Mouse (Mus musculus) kidney, postnatal 25 days (tissue): ENCODE data around the gene Clec2i.
"Not testable (repeated sequence)": the region's sequence is repeated elsewhere in the genome, so short reads cannot be mapped to it uniquely, and the experiment has no call there.

ENCODE experiments used
- DNase-seq, 2 experiments: peaks; one replicate each; pipeline ENCODE4 v3.0.0; 2021; ENCODE audit warnings: mixed read lengths in 2 of 2

Gene Clec2i

DNA sequence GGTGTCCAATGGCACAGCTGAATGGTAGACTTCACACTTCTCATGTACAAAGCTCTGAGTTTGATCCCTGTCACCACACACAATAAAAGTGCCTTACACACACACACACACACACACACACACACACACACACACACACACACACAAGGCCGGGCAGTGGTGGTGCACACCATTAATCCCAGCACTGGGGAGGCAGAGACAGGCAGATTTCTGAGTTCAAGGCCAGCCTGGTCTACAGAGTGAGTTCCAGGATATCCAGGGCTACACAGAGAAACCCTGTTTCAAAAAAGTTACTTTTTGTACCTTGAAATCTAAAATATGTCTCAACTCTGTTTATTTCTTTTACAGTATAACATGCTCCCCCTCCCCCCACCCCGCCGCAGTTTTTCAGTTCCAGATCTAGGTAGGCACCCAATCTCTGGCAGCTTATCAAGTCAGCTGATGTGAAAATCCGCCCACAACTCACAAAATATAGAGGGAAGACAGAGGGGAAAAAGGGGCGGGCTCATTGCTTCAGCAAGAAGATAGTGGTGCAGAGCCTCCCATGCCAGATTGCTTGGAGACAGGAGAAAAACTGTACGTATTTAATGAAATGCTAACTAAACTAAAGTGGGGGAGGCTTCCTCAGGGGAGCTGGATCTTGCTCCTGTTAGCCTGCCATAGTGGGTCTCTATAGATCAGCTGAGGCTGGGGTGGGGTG, at the start of gene Clec2i:
Clec2i (plus strand) TSS at position 498 of the 700 bp plus-strand sequence.
- DNase-seq: not testable (repeated sequence)

DNA sequence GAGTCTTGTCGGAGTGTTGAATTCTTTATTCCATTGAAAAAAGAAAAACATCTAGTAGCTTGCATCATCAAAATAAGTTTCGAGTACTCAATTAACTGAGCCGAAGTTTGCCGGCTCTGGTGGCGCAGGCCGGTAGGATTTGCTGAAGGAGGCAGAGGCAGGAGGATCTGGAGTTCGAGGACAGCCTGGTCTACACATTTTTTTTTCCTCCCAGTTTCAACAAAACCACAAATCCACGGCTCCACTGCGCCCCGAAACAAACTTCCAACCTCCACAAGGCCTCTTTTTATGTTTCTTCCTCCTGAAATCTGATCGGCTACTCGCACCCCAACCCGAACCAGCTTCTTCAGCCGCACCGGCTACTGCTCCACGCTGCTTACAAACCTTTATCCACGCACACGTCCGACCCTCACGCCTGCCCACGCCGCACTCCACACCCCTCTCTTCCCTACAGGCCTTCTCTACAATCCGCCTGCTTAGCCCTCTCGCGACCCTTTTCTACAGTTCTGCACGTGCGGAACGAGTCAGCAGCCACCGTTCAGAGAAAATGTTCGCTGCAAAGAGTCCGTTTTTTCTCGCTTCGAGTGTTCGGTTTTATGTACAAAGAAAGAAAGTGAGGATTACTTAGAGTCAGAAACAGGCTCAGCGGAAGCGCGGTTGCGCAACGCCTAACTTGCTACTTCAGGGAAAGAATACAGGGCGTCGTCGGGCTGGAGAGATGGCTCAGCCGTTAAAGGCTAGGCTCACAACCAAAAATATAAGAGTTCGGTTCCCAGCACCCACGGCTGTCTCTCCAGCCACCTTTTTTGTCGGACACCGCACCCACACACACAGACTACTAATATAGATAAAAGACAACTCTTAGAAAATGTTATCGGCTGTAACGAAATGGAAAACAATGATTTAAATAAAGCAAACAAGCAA, 48.8 kb upstream of the Clec2i start:
- DNase-seq: peak; percentile 86 to 90

DNA sequence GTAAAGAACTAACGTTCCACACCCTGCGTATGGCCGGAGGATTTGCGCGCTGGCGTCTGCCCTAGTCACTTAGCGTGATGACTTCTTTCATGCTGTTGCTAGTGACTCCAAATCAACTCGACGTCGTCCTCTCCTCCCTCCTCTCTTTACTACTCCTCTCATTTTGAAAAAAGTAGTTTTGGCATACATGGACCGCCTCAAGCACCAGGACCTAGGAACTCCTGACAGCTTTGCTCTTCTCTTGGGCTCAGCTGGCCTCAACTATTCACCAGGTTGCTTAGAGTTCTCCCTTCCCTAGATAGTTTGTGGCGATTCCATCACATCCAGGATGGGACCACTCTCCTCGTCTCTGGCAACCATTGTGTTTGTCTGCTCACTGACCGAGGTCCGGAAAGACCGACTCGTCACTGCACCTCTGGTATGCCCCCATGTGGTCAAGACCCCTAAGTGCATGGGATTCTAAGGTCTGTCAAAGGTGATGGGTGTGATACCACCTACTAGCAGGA, 48.1 kb upstream of the Clec2i start:
- peak; percentile 90 to 92 for DNase-seq

DNA sequence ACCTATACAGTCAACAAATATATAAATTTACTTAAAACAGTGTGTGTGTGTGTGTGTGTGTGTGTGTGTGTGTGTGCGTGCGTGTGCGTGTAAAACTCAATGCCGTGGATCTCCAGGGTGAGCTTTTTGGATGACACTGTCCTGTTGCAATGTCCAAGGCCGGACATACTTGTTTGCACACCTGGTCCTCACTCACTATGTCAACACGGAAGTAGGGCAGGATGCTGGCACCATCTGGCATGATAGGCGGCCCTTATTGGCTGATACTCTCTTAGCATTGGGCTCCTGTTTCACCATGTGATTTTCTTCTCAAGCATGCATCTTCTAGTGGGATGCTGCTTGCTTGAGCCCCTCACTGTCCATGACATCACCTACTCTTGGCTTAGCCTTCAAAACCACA, 47.5 kb upstream of the Clec2i start:
- no peak for DNase-seq

DNA sequence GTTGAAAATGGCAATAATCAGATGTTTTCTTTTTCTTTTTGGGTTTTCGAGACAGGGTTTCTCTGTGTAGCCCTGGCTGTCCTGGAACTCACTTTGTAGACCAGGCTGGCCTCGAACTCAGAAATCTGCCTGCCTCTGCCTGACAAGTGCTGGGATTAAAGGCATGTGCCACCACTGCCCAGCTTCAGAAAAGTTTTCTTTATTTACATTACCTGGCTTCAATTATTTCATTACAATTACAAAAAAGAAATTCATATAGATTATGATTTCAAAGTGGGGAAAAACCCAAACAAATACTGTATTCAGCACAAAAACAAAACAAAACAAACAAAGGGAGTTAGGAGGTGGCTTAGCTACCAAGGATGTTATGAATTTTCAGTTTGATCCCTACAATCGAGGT, 46.7 kb upstream of the Clec2i start:
- DNase-seq: not testable (repeated sequence)

DNA sequence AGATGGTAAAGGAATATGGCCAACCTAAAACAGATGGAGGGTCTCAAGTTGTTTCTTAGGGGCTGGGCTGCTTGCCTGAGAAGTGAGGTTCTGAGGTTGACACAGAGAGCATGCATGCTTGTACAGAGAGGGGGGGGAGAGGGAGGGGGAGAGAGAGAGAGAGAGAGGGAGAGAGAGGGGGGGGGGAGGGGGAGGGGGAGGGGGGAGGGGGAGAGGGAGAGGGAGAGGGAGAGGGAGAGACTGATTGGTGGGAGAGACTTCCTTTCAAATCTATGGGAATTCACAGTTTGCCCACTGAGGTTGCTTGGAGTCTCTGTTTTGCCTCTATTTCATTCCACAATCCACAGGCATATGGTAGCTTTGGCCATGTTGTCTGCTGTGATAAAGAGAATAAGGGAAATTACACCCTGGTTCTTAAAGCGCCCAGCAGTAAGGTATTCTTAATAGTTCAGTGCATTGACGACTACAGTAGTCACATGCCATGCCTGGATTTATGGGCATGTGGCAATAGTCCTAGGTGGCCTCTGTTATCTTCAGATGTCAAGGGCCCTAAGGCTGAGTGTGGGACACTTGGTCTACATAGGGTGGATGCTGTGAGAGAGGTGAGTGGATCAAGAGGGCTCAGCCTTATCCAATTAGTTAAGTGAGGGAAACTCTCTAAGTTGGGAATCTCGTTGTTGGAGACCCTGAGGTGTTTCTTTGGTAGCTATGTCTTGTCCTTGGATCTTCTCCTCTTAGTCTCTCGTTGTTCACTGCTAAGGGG, 45.9 kb upstream of the Clec2i start:
- no peak for DNase-seq

DNA sequence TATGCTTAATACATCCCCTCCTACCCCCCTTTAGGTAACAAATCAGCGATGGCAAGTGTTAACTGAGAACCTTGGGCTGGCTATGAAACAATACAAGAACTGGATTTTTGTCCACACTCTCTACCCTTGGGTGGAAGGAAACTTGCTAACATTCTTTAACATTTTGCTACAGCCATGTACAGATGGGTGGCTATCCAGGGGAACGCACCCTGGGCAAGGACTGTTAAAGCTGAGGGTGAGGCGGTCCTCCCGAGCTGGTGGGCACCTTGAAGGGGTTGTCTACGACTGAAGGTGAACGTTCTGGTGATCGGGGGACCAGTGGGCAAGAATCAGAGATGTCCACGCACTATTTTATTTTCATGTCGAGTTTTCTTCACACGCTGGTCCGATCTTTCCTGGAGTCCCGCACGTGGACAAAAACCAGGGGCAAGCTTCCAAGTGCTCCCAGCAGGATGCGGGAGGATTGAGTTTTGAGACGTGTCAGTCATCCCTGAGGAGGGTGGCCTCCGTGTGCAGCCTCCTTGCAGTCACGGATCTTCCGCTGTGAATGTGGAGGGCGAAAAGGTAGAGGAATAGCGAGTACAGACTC, 44.9 kb upstream of the Clec2i start:
- DNase-seq: no peak

DNA sequence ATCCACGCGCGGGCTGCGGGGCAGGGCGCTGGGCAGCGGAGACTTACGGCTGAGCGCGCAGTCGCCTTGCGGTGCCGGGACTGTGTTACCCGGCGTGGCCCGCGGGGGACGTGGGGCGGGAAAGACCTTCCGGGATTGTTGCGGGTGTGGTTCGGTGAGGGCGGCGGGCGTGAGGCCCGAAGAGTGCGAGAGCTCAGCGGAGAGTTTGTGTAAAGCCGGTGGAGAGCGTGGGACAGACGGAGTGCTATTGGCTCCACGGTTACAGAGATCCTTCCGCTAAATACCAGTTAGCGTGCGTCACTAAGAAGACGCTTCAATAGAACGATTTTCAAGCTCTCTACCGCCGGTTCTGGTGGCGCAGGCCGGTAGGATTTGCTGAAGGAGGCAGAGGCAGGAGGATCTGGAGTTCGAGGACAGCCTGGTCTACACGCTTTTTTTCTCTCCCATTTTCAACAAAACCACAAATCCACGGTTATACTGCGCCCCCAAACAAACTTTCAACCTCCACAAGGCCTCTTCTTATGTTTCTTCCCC, 44.4 kb upstream of the Clec2i start:
- DNase-seq: peak; percentile 88 to 93

DNA sequence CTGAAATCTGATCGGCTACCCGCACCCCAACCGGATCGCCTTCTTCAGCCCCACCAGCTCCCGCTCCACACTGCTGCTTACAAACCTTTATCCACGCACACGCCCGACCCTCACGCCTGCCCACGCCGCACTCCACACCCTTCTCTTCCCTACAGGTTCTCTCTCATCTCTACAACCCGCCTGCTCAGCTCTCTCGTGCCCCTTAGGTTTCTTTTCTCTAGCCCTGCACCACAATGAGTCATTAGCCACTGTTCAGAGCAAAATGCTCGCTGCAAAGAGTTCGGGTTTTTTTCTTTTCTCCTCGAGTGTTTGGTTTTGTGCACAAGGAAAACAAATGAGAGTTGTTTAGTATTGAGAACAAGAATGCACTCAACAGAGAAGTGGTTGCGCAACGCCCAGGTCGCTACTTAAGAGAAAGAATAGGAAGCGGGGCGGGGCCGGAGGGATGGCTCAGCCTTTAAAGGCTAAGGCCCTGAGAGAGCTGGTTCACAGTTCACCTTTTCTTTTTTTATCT, 43.9 kb upstream of the Clec2i start:
- DNase-seq: peak; percentile 88

DNA sequence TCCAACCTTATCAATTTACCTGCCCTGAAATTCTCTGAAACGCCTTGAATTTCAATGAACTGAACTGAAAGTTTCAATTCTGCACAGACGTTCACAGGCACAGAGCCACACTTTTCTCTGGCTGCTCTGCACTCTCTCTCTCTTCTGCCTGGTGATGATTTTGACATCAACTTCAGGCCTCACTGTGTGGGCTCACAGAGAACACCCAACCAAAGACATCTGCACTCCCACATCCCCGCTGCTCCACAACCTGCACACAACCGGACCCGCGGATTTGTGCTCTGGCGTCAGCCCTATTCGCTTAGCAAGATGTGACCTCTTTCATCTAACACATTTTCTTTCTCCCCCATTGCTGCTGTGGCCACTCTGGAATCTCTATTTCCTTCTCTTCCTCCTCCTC, 43.3 kb upstream of the Clec2i start:
- peak in 1 of 2 experiments; percentile 40 for DNase-seq

DNA sequence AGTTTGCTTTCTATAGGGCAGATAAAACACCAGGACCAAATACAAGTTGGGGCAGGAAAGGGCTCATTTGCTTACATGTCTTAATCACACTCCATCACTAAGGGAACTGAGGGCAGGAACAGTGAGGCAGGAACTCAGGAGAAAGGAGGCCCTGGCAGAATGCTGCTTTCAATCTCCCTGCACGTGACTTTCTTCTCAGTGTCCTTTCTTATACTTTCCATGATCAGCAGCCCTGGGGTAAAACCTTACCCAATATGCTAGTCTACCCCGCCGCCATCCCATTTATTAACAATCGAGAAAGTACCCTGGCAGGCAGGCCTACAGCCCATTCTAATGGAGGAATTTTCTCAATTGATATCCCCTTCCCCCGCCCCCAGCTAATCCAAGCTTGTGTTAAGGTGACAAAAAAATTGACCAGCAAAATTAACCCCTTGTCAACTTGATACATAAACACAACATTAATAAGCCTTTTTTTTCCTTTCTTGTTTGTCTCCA, 42.8 kb upstream of the Clec2i start:
- DNase-seq: no peak

DNA sequence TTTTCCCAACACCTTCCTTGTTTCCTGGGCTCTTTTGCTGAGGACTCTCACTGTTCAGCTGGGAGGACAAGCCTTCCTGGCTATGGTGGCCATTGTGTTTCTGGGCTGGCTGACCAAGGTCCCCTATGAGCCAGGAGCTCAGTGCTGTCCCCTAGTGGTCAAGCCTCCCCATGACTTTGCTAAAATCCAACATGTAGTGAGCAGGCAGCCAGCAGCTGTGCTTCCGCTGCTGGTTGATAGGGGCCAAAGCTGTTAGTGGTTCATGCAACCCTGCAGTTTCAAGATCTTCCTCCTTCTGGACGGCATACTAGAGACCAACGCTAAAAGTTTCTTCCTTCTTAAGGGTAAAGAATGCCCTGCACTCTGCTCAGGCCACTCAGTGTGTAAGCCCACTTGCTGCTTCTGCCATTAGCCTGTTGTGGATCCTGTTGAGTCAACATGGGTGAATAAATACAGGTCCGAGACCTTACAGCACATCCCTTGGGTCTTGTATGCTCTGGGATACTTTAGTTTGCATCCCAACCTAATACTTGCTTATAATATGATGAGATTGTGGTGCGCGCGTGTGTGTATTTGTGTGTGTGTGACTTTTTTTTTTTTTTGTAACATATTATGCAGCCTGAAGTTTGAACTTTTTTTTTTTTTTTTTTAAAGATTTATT, 41.9 kb upstream of the Clec2i start:
- peak; percentile 91 to 92 for DNase-seq

DNA sequence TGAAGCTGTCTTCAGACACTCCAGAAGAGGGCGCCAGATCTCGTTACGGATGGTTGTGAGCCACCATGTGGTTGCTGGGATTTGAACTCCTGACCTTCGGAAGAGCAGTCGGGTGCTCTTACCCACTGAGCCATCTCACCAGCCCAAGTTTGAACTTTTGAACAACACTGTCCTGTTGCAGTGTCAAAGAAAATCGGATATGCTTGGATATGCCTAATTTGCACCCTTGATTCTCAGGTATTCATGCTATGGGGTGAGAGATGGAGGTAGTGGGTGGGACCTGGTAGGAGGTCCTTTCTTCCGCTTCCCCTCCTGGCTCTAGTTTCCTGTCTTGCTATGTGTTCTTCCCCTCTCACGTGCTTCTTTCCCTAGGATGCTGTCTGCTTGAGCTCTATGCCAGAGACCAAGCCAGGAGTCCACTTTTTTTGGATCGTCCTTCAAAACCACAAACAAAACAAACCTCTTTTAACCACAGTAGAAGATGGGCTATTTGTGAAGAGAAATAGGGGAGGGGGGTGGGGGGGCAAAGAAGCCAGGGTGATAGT, 41.3 kb upstream of the Clec2i start:
- DNase-seq: no peak

DNA sequence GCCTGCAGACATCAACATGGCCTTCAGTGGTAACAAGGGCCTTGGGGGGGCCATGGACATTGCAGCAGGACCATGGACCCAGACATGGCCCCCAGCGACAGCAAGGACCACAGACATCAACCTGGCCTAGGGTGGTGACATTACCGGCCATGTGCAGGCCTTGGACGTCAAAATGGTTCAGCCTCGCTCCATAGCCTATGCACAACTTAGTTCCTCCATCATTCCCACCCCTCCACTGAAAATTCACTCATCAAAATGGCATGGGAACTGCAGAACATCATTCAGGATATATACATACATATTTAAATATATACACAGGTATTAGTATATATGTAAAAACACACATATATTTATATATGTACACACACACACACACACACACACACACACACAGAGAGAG, 40.0 kb upstream of the Clec2i start:
- DNase-seq: no peak

DNA sequence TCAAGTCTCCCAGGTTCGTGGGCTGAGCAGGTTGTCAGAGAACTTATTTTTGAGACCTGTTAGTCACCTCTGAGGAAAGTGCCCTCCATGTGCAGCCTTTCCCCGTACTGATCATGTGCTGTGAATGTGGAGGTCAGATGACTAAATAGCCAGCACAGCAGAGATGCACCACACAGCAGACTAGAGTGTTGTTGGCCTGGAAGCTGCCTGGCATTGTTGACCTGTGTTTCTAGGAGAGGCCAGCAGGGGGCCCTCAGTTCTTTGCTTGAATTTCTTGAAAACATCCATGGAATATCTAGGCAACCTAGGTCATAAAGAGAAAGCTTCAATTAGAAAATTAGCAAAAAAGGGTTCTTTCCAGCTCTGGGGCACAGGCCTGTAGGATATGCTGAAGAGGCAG, 37.5 kb upstream of the Clec2i start:
- peak; percentile 62 to 77 for DNase-seq

DNA sequence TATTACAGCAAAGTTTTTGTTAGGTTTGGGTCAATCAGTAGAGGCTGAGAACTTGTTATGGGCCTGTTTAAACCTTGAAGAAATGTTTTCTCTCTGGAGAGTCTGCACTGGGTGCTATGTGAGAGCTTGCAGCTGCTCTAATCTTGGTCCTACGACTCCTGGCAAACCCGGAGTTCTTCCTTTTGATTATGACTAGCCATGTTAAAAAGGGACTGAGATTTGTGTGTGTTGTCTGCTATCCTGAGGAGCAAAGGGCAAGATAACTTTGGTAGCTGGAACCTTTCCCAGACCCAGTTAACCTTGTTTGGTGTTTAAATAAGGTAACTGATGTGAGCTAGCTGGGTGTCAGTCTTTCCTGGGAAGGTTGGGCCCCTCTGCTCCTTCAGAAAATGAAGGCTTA, 36.7 kb upstream of the Clec2i start:
- peak in 1 of 2 experiments; percentile 55 for DNase-seq

DNA sequence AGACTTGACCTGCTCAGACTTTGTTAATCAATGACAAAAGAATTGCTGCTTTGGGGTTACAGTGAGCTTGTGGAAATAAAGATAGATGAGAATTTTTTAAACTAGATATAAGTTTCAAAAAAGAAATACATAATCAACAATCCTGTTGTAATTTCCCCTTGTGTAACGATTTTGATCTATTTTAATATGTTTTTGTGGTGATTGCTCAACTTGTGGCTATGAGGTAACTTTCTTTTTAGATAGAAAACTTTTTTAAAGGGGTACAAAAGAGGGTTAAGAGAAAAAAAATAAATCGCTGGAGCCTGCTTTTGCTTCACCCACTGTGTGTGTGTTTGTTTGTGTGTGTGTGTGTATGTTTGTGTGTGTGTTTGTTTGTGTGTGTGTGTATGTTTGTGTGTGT, 36.2 kb upstream of the Clec2i start:
- no peak for DNase-seq

DNA sequence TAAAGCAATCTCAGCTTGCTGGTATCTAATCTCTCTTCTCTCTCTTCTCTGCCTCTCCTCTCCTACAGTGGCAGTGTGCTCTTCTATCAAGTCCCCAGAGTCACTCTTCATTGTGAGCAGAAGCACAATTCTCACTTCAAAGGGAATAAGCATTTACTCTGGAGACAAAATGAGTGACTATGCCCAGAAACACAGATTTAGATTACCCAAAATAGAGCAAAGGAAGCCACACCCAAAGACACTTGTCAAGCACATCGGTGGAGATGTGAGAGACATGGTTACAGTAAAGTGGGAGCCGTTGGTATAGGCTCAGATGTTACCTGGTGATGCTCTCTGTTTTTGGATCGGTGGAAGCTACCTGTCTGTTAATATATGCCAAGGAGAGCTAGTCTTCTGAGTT, 34.6 kb upstream of the Clec2i start:
- no peak for DNase-seq

DNA sequence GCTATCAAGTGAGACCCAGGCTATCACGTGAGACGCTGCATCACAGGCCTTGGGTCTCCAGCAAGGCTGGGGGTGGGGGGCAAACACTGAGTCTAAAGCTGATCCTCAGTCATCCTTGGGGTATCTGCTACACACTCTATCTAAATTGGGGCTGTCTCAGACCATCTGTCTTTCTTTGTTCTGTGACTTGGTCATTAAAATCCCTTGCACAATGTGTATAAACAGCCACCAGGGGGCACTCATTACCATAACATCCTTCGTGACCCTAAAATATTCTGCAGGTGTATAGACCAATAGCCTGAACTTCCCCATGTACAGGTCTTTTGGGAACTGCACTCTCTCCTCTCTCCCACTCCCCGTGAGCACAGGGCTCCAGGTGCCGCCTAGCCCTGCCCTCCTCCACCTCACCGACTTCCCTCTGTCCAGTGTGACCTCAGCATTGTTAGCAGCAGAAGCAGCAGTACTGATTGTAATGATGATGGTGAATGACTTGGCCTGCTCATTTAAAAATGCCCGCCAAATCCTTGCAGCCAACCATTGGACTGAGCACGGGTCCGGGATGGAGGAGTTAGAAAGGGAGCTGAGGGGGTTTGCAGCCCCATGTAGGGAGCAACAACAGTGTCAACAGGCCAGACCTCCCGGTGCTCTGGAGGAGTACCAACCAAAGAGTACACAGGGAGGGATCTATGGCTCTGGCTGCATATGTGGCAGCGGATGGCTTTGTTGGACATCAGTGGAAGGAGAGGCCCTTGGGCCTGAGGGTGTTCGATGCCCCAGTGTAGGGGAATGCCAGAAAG, 33.2 kb upstream of the Clec2i start:
- DNase-seq: peak; percentile 63 to 86

DNA sequence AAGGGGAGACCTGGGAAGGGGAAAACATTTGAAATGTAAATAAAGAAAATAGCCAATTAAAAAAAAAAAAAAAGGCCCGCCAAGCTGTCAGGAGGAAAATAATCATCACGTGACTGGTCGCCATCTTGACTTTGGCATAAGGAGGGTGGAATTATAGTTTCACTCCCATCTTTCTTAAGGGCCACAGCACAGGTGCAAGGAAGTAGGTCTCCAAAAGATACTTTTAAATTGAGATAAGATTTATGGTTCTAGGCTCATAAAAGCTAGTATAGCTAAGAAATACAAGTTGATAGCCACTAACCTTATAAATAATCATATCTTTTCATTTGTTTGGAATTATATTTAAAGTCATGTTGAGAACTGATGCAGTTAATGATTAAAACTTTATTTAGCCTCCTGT, 32.5 kb upstream of the Clec2i start:
- no peak for DNase-seq
